Mouse (Mus musculus) monocyte, adult 5-6 weeks (primary cell): ENCODE results near the gene Timp2. TPM values are rescaled to one million over a fixed set of nuclear protein-coding genes. Genes with fewer than 3 reads are reported as not detected.
A peak's percentile ranks its signal among the peaks of the same experiment; 100 is the strongest.
"Not testable (repeated sequence)": the region's sequence is repeated elsewhere in the genome, so short reads cannot be mapped to it uniquely, and the experiment has no call there.

Experiments
- ATAC-seq: fragments of 153-309, 156-312 bp; replicated peaks from 2 replicates; pipeline ENCODE4 v1.8.0; 2017; ENCODE audit warnings: mild to moderate bottlenecking; ENCODE audit not compliant: low TSS enrichment, insufficient number of reproducible peaks, severe bottlenecking, poor library complexity, low FRiP score
- total RNA-seq: library from RNA; stranded (forward); fragments of 200-1000, 200-491, 200-594 nt; gene quantifications from 3 replicates; pipeline ENCODE4 v1.2.3, GENCODE M21; 2017

Timp2 gene
- 19.4 to 46.1 TPM (median 27.0 TPM) in 3 replicates for total RNA-seq

GRCm38 (mm10) chr11:118355640-118356039 lies at the start of gene Timp2:
Timp2 (minus strand) TSS chr11:118355740.
- no peak for ATAC-seq

GRCm38 (mm10) chr11:118405311-118405710 lies 49.8 kb upstream of the Timp2 start:
- ATAC-seq = no peak

GRCm38 (mm10) chr11:118403951-118404899 lies 48.7 kb upstream of the Timp2 start:
- no peak for ATAC-seq

- no peak for ATAC-seq
Measured at GRCm38 (mm10) chr11:118403183-118403582, 47.6 kb upstream of the Timp2 start.

GRCm38 (mm10) chr11:118401760-118402280 lies 46.3 kb upstream of the Timp2 start, which contains the start of gene Lgals3bp:
Lgals3bp (minus strand) TSS chr11:118402092.
- peak; percentile 69 for ATAC-seq

GRCm38 (mm10) chr11:118401195-118401594 lies 45.7 kb upstream of the Timp2 start:
- ATAC-seq = no peak

GRCm38 (mm10) chr11:118400566-118400936 lies 45.0 kb upstream of the Timp2 start:
- no peak for ATAC-seq

- ATAC-seq = no peak
Measured at GRCm38 (mm10) chr11:118399891-118400565, 44.5 kb upstream of the Timp2 start.

- no peak for ATAC-seq
Measured at GRCm38 (mm10) chr11:118397806-118398530, 42.4 kb upstream of the Timp2 start.

- ATAC-seq = no peak
Measured at GRCm38 (mm10) chr11:118394538-118394937, 39.0 kb upstream of the Timp2 start.

GRCm38 (mm10) chr11:118393991-118394390 lies 38.5 kb upstream of the Timp2 start:
- ATAC-seq = no peak

- not testable (repeated sequence) for ATAC-seq
Measured at GRCm38 (mm10) chr11:118387816-118388215, 32.3 kb upstream of the Timp2 start.

GRCm38 (mm10) chr11:118379251-118380009 lies 23.9 kb upstream of the Timp2 start:
- peak; percentile 95 for ATAC-seq

GRCm38 (mm10) chr11:118378656-118379055 lies 23.1 kb upstream of the Timp2 start:
- ATAC-seq = no peak

GRCm38 (mm10) chr11:118376323-118376722 lies 20.8 kb upstream of the Timp2 start:
- 0 out of 2 replicates have a peak, but pooled peaks have one; percentile 7 for ATAC-seq

- ATAC-seq = no peak
Measured at GRCm38 (mm10) chr11:118375881-118376280, 20.3 kb upstream of the Timp2 start.

GRCm38 (mm10) chr11:118375461-118375860 lies 19.9 kb upstream of the Timp2 start:
- ATAC-seq = no peak

- ATAC-seq = no peak
Measured at GRCm38 (mm10) chr11:118375006-118375405, 19.5 kb upstream of the Timp2 start.
